Mouse (Mus musculus): ENCODE measurements around the gene Wdfy3.
"Not testable (repeated sequence)": the region's sequence is repeated elsewhere in the genome, so short reads cannot be mapped to it uniquely, and the experiment has no call there.

Wdfy3 gene

DNA sequence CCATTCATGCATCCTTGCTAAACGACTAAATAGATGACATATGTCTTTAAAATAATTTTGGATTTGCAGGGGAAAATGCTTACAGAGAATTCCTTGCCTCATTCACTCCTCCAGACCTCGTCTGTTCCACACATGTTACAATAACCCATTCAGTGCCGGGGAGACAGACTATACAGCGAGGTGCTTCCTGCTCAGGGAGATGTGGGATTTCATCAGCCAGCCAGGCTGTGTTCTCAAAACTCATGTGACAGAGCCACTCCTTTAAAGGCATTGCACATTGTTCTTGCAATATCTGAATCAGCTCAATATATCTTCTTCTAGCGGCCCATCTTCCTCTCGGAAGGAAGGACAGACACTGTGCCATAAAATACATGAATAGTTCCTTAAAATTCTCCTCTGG lies 70.8 kb downstream of the Wdfy3 start:
- no peak for DNase-seq (ENCODE audit: low spot score in 2 of 2)

DNA sequence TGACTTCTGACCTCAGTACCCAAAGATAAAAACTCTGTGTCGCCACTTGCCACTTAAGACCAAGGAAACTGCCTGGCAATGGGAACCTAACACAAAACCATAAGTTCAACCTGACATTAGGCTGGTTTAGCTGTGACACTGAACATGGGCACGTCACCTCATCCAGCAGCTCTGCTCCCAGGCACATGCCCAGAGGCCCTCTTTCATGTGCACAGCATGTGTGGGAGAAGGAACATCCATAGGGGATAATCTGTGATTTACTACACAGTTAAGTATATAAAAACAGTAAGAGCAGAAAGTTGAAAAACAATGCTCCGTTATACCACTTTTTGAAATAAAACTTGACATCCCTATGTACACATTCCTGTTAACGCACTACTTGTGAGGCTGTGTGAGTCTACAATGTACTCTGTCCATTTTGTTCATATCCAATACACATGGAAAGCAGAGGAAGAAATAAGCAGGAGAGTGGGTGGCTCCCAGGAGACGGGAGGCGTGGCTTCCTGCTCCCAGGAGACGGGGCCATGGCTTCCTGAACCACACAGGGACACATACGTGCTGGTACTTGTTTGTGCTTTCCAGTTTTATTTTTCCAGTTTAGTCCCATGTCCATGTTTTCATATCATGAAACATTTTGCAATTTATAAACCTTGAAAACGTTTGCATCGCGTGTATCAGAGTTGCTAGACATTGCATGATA lies 73.5 kb downstream of the Wdfy3 start:
- no peak for DNase-seq (ENCODE audit: low spot score in 2 of 2)

DNA sequence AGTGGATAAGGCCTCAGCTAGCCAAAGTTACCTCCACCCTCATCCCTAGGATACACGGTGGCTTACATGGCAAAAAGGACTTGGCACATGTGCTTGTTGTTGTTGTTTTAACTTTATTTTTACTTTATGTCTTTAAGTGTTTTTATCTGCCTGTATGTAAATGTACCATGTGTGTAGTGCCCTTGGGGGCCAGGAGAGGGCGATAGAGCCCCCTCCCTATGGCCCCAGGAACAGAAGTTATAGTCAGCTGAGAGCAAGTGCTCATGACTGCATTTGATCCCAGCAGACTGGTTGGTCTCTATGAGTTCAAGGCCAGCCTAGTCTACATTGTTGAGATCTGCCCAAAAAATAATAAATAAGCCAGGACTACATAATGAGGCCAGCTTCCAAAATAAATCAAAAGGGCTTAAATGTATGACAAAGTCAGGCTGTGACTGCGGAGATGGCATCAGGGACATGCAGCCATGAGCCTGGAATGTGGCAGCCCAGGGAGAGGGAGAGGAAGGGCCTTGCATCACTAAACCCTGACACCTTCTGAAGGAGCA lies 74.2 kb downstream of the Wdfy3 start:
- no peak for DNase-seq (ENCODE audit: low spot score in 2 of 2)

DNA sequence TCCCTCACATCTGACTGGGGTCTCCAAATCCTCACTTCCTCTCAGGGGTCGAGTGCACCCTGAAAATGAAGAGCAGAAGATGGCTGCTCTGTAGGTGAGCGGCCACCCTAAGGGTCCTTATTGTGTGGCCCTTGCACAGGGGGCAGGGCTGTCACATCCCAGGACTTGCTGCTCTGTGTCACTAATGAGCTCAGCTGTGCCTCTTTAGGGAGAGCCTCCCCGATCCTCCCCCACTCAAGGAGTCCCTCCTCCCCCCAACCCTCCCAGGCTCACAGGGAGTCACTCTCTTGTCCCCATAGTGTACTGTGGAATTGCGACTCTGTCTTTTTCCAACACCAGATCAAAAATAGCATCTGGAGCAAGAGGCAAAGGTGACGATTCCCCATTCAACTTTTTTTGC lies 75.7 kb downstream of the Wdfy3 start:
- no peak for DNase-seq (ENCODE audit: low spot score in 2 of 2)

DNA sequence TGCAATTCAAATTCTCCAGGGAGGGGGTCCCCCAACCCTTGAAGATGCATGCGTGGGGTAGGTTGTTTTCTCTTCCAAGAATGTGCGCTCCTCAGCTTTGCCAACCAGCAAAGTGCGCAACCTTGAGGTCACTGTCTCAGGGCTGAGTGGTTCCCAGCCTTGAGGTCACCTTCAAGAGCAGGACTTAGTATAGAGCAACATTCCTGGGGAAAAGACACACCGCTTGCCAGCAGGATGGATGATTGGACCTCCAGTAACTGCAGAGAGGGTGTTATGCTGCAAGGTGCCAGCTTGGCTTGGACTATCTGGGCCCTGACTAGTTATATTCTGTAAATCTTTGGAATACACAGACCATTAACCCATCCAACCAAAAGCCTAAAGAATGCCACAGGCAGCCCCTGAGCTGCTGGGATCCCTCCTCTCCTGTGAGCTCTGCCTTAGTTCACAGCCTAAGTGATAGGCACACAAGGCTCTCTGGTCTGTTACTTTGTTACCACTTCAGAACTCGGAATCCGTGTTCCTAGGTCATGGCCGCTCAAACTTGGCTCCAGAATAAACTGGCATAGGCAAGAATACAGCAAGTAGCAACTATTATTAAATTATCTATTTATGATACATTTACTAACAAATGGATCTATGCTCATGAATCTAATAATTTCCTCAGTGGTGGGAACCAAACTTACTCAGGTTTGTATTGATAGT lies 76.6 kb downstream of the Wdfy3 start:
- no peak for DNase-seq (ENCODE audit: low spot score in 2 of 2)

DNA sequence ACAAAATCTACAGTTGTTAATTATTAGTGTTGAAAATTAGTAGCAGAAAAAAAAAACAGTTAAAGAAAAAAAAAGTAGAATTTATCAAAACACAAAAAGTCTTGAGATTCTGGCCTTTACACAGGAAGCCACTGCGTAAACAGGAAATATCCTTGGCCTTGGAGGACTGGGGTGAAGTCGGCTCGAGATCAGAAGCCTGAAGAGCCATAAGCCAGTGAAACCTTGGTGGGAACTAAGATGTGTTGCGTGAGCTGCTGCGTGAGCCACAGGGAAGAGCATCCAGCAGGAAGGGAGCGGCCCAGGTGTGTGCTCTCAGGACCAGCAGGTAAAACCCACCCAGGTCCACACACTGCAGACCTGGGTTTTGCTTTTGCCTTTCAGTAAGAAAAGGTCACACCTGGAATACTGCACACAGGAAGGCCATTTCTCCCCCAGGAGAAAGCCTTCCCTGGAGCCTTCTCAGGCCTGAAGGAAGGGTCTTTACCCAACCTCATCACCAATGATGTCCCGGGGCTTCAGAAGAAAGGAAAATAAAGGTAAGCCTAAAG lies 79.3 kb downstream of the Wdfy3 start:
- DNase-seq (ENCODE audit: low spot score in 2 of 2): no peak

DNA sequence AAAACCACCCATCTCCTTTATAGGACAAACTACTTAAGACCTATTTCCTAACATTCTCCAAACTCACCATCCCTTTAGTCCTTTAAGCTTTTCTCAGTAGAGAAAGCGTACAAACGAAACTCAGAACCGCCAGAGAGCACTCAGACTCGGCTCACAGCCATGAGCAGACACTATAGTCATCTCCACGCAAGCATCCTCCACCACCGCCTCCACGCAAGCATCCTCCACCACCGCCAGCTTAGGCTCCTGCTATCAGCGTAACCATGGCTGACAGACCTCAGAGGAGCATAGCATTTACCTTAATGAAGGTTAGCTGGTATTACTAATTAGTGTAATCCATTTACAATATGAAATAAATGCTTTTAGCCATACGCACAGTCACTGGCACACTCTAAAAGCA lies 81.2 kb downstream of the Wdfy3 start:
- no peak for DNase-seq (ENCODE audit: low spot score in 2 of 2)

DNA sequence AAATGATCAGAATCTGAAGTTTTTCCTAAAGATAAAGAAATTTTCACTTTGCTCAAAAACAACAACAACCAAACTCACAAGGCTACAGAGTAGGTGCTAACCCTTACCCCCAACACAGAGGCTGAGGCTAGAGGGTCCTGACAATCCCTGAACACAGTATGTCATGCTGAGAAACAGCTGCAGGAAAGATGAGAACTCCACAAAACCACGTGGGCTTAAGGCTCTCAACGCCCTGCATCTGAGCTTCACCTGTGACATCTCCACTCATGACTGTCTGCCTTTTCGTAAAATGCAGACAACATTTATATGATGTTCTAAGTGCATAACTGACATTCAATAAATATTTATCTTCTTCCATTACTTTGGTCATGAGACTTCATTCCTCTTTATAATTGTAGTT lies 83.0 kb downstream of the Wdfy3 start:
- no peak for DNase-seq (ENCODE audit: low spot score in 2 of 2)

DNA sequence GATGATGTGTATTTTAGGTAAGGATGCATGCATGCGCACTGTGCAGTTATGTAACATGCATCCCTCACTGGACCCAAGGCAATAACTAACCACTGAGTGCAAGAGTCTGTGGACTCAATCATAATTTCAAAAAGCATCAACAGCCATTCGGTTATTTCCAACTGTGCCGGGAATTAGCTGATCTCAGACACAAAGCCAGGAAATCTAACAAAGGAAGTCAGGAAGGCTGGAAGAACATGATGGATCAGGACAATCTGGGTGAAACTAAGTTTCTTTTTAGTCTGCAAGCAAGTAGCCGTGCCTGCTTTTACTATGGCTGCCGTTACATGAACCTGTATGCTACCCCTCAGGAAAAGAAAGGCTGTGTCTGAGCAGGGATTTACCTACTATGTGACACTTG lies 87.5 kb downstream of the Wdfy3 start:
- DNase-seq (ENCODE audit: low spot score in 2 of 2): no peak

DNA sequence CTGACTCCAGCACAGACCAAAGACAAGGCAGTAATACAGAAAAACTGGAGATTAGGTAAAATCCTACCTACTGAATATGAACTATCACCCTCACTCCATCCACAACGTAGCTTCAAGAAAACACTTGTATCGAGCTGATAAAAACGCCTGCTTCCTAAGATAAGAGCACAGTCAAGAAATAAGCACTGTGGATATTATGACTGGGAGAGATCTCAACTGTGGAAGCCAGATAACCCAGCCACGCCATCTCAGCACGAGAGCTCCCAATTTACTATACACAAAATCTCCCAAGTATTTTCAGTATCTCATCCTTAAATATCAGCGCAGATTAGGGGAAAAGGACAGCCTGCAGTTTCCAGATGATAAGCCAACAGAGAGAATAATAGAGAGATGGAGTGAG lies 90.1 kb downstream of the Wdfy3 start:
- DNase-seq (ENCODE audit: low spot score in 2 of 2): no peak

DNA sequence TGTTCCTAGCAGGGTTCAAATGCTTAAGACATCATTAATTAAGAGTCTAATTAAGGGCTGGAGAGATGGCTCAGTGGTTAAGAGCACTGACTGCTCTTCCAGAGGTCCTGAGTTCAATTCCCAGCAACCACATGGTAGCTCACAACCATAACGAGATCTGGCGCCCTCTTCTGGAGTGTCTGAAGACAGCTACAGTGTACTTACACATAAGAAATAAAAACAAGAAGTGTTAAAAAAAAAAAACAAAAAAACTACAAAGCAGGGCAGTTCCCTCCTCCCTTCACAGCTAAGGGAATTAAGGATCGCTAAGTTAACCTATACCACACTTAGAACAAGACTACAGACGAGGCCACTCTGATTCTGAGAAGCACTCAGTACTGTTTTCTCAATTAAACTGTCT lies 97.1 kb downstream of the Wdfy3 start:
- not testable (repeated sequence) for DNase-seq (ENCODE audit: low spot score in 2 of 2)

DNA sequence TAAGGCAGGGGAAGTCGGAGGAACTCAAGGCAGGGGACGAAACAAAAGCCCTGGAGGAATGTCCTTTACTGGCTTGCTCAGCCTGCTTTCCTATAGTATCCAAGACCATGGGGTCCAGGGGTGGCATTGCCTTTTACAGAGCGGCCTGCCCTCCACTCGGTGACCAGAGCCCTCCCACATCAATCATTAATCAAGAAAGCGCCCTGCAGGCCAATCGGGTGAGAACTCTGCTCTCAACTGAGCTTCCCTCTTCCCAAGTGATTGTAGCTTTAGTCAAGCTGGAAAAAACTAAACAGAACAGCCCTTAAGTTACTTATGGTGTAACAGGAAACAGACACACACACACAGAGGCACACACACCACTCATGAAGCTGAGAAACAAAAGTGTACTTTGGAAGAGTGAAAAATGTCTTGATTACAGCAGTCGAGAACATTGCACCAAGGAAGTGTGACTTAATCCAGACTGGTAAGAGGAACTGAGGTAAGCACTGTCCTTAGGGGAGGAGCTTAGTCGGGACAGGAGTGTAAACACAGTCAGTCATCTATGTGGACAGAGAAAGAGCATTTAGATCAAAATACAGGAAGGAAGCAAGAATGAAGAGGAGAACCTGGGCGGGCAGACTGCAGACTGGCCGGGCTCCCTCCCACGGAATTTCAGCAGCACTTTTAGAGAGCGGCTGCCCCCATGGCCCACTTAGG lies 101.4 kb downstream of the Wdfy3 start:
- peak in 1 of 2 experiments; percentile 16 for DNase-seq (ENCODE audit: low spot score in 2 of 2)

DNA sequence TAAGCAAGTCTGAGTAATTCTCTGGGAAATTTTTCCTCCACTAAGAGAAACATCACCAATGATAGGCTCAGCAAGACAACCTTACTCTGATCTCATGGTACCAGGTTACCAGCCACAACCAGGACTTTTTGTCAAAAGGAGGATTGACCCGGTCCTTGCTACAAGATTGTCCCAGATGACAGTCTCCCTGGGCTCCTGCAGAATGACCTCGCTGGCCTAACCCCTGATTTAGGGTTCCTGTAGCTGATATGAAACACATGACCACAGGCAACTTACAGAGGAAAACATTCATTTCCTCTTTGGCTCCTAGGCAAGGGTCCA lies 101.9 kb downstream of the Wdfy3 start:
- DNase-seq (ENCODE audit: low spot score in 2 of 2): no peak

DNA sequence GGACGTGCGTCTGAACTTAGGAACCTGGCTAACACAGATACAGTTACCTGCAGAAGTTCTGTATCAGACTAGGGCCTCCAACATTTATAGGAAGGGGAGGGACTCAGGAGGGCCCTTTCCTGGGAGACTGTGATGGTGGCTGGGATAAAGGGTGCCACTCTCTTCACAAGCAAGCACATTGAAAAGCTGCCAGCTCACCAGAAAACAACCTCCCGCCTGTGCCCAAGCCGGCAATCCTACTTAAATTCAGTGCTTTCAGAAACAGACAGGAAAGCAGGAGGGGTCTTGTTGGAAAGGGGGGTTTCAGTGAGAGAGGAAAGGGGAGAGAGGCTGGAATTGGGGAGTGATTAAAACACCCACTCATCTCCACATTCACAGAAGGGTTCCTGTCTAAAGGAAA lies 106.9 kb downstream of the Wdfy3 start:
- no peak for DNase-seq (ENCODE audit: low spot score in 2 of 2)

DNA sequence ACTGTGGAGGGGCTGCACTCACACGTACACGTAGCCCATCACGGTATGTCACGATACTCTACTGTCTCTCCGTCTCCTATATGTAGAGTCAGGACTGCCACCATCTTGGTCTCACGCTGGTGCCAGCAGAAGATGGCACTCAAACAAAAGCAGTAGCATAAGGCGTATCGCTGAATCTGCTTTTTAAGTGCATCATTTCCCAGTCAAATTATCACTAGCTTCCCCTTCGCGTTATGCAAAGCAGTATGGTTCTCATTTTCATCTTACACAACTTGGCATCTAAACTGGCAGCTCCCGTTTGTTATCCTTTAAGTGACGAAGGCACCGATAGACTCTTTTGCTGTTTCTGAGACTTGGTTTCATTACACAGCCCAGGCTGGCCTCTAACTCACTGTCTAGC lies 110.4 kb downstream of the Wdfy3 start:
- no peak for DNase-seq (ENCODE audit: low spot score in 2 of 2)

DNA sequence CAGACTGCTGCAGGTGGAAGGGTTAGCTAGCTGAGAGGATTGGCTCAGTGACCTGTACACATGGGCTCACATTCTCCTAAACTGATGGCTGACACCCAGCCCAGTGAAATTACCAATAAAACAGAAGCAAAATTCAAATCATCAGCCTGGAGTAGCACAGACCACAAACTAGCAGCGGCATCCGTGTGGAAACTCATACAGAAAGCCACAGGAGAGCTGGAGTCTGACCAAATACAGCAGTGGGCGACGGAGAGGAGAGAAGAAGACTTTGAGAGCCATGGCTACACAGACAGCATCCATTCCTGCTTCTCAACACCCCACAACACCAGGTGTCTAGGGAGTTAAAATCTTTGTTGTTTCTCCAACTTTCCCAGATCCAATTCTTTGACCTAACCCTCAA lies 110.8 kb downstream of the Wdfy3 start:
- DNase-seq (ENCODE audit: low spot score in 2 of 2): no peak

DNA sequence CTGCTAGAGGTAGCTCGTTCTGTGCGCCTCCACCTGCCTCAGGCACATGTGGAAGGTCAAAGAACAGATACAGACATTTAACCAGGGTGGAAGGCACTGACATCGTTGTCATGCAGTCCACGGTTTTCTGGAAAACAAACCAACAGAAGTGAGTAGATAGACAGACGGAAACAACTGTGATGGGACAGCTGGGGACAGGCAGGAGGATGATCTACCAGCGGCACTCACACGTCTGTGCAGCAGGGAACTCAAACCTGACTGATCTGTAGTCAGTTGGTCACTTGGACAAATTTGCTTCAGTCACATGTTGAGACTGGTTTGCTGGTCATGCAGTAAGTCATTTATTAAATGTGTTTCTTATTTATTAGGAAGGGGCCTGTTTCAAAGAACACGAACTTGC lies 112.3 kb downstream of the Wdfy3 start:
- no peak for DNase-seq (ENCODE audit: low spot score in 2 of 2)

DNA sequence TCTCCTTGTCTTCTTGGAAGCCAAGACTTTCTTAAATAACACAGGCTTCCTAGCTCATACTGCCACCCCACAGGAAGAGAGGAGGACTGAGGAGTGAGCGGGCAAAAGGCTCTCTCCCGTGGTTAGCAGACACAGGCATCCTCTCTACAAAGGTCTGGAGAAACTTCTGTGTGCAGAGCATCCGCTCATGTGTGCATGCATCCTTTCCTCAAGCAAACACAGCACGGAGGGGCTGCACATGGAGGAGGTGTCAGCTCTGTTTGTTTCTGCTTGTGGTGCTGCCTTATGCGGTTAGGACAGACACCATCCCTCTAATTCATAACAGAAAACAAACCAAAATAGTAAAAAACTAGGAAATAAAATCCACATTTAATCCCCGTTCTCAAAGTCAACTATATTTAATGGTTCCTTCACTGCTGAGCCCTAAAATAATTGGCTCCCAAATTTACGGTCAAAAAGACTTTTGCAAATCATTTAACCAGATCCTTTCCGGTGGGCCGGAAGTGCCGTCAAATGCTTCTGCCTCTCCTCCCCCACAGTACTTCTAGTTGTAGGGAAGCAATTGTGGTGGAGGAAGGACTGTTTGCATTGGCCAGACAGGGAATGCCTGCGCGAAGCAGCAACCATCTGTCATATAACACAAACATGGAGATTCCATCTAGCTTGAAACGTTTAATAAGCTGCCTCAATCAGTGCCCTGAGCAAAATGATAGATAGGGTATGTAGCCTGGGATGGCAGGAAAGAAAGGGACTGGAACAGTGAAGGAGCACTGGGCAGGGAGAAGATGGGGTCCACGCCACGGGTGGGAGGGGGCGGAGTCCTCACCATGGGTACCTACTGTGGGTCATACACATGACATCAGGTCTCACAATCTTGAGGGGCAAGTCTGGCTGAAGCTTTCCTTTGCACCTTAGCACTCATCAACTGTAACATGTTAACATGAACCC lies 115.1 kb downstream of the Wdfy3 start:
- no peak for DNase-seq (ENCODE audit: low spot score in 2 of 2)

DNA sequence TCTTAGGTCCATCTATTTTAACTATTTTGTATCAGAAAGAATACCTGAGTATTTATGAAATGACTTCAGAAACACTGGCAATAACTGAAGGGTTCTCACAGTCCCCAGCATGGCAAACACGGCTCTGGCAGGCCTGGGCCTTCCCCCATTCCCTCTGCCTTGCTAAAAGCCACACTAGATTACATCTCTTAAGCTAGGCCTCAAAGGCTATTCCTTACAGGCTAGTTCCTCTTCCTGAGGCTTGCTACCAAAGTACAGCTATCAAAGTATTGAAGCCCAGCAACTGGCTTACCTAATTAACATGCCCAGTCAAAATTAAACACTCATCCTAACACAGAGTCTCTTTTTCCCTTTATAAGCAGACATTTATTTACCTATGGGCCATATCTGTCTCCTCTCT lies 117.8 kb downstream of the Wdfy3 start:
- no peak for DNase-seq (ENCODE audit: low spot score in 2 of 2)

DNA sequence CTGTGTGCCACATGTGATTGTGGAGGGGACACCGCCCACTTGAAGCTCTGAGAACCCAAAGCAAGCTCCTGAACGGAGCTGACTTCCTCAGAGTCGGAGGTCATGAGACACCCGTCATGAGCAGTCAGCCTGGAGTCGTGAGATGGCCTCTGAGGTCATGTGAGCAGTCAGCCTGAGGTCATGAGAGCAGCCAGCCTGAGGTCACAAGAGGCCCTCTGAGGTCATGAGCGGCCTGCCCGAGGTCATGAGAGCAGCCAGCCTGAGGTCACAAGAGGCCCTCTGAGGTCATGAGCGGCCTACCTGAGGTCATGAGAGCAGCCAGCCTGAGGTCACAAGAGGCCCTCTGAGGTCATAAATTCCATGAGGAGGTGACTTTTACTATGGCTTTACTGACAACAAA lies 120.4 kb downstream of the Wdfy3 start:
- DNase-seq (ENCODE audit: low spot score in 2 of 2): no peak

DNA sequence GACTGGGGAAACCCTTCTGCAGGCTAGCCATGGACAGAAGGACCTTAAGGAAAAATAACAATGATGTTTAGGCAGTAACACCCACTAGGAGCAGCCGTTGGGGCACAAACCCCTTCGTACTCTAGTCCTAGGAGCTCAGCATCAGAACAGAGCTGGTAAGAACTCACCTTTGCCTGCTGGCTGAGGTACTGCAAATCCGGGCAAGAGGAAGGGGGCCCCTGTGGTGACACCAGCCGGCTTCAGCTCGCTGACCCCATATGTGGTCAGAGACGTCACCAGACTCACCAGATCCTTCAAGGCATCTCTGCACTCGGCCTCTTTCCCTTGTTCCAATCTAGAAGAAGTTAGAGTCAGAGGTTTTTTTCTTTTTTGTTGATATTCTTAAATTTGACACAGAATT lies 121.1 kb downstream of the Wdfy3 start:
- no peak for DNase-seq (ENCODE audit: low spot score in 2 of 2)

DNA sequence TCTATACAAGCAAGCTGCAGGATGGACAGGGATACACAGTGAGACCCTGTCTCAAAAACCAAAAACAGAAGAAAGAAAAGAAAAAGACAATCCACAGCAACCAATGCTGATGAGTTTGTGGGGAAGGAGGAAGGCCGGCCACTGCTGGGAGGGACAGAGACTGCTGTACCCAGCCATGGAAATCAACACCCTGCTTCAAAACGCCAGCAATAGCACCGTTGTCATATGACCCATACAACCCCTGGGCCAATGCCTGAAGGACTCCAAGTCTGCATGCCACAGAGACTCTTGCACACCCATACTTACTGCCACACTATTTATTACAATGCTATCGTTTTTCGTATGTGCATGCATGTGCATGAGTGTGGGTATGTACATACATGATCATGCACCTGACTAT lies 124.0 kb downstream of the Wdfy3 start:
- no peak for DNase-seq (ENCODE audit: low spot score in 2 of 2)

All from spleen, postnatal 4 days (tissue).